Mouse (Mus musculus): ENCODE measurements around the gene Hddc3. TPM values are rescaled to one million over a fixed set of nuclear protein-coding genes. Genes with fewer than 3 reads are reported as not detected.

Hddc3 gene
- total and polyA plus RNA-seq, 3 experiments: 30.0 to 47.7 (median 39.9) TPM

GRCm38 (mm10) chr7:80325292-80325868 lies 17.5 kb upstream of the Hddc3 start:
- Histone ChIP-seq H3K9ac (ENCODE audit: low read depth, low read length) (no peak overlapping the region), H3K27ac (no peak overlapping the region; the same call in 1 of the 2 replicates), H3K4me3 (no peak overlapping the region), H3K4me1 (ENCODE audit: control insufficient read depth, insufficient read depth, low read length) (peaks cover 3% of the 10 kb centered on the region; the same call in 1 of the 2 replicates), H3K36me3 (ENCODE audit: control insufficient read depth, insufficient read depth, low read length) (no peaks in the 10 kb centered on the region), H3K27me3 (ENCODE audit: control insufficient read depth, insufficient read depth, low read length) (no peaks in the 10 kb centered on the region), H3K79me2 (replicated peaks; ENCODE audit: control insufficient read depth, insufficient read depth, low read length) (no peaks in the 10 kb centered on the region)
- intact Hi-C loops (cut with DNase I): no loop called here
- TF ChIP-seq POLR2A (IDR thresholded peaks at IDR 0.05; ENCODE audit: insufficient read depth, low read depth, low read length) (no peak), EP300 (IDR thresholded peaks at IDR 0.05; ENCODE audit: insufficient read depth, low read depth, low read length) (no peak), CTCF (IDR thresholded peaks at IDR 0.05) (no peak)
- no peak for DNase-seq
- 94% methylated on average over 16 of the region's 16 CpGs for WGBS

DNA sequence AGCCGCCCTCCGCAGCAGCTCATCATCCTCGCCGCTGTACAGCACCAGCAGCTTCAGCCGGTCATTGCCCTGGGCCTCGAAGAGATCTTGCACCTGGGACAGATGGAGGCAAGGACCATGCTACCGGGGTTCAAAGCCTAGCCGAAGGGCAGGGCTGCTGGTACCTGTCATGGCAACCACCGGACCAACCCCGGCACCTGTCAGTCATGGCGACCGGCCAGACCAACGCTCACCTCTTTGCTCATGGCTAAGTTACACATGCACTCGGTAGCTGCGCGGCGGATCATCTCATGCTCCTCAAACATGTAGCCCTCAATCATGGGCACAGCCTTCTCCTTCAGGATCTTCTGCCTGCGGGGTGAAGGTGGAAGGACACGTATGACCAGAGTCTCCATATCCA lies 16.8 kb upstream of the Hddc3 start:
- Histone ChIP-seq H3K36me3 (ENCODE audit: control insufficient read depth, insufficient read depth, low read length) (no peaks in the 10 kb centered on the region), H3K4me3 (no peak overlapping the region), H3K4me1 (ENCODE audit: control insufficient read depth, insufficient read depth, low read length) (peaks cover 3% of the 10 kb centered on the region; the same call in 1 of the 2 replicates), H3K79me2 (replicated peaks; ENCODE audit: control insufficient read depth, insufficient read depth, low read length) (no peaks in the 10 kb centered on the region), H3K27ac (no peak overlapping the region), H3K9ac (ENCODE audit: low read depth, low read length) (no peak overlapping the region), H3K27me3 (ENCODE audit: control insufficient read depth, insufficient read depth, low read length) (no peaks in the 10 kb centered on the region)
- intact Hi-C loops (cut with DNase I): no loop called here
- TF ChIP-seq CTCF (IDR thresholded peaks at IDR 0.05) (no peak), EP300 (IDR thresholded peaks at IDR 0.05; ENCODE audit: insufficient read depth, low read depth, low read length) (no peak), POLR2A (IDR thresholded peaks at IDR 0.05; ENCODE audit: insufficient read depth, low read depth, low read length) (no peak)
- no peak for DNase-seq
- 97% methylated on average over 19 of the region's 19 CpGs for whole genome bisulfite sequencing

- H3K36me3 ChIP-seq (ENCODE audit: control insufficient read depth, insufficient read depth, low read length): no peaks in the 10 kb centered on the region
- H3K4me3 ChIP-seq: no peak overlapping the region
- DNase-seq: no peak
- TF ChIP-seq EP300 (IDR thresholded peaks at IDR 0.05; ENCODE audit: insufficient read depth, low read depth, low read length) (no peak), POLR2A (IDR thresholded peaks at IDR 0.05; ENCODE audit: insufficient read depth, low read depth, low read length) (no peak)
- intact Hi-C loops (cut with DNase I): no loop called here
- H3K27ac ChIP-seq: no peak overlapping the region
- H3K9ac ChIP-seq (ENCODE audit: low read depth, low read length): no peak overlapping the region
- no peaks in the 10 kb centered on the region for H3K79me2 ChIP-seq (replicated peaks; ENCODE audit: control insufficient read depth, insufficient read depth, low read length)
- WGBS: 80% methylated on average over 8 of the region's 8 CpGs
- no peaks in the 10 kb centered on the region for H3K27me3 ChIP-seq (ENCODE audit: control insufficient read depth, insufficient read depth, low read length)
- no peaks in the 10 kb centered on the region for H3K4me1 ChIP-seq (ENCODE audit: control insufficient read depth, insufficient read depth, low read length)
Observed at GRCm38 (mm10) chr7:80330278-80330677, 12.6 kb upstream of the Hddc3 start.

DNA sequence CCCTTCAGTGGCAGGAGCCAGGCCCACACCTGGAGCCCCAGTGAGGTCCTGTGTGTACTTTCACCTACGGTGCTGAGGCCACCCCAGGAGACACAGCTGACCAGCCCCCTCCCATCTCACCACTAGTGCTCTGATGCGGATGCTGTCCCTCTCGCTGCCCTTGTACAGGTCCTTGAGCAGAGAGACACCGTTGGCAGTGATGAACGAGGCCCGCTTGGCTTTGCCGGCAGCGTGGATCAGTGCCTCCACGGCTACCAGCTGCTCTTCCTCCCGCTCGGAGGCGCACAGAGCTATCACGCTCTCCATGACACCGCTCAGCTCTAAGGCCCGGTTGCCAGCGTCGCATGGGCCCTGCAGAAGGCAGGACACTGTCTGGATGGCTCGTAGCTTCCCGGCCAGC lies 11.5 kb upstream of the Hddc3 start:
- intact Hi-C loops (cut with DNase I): no loop called here
- H3K36me3 ChIP-seq (ENCODE audit: control insufficient read depth, insufficient read depth, low read length): no peaks in the 10 kb centered on the region
- H3K27ac ChIP-seq: no peak overlapping the region
- H3K79me2 ChIP-seq (replicated peaks; ENCODE audit: control insufficient read depth, insufficient read depth, low read length): no peaks in the 10 kb centered on the region
- WGBS: 96% methylated on average over 19 of the region's 19 CpGs
- H3K4me3 ChIP-seq: no peak overlapping the region
- TF ChIP-seq EP300 (IDR thresholded peaks at IDR 0.05; ENCODE audit: insufficient read depth, low read depth, low read length): no peak
- no peak for TF ChIP-seq CTCF (IDR thresholded peaks at IDR 0.05)
- TF ChIP-seq POLR2A (IDR thresholded peaks at IDR 0.05; ENCODE audit: insufficient read depth, low read depth, low read length): no peak
- no peak overlapping the region for H3K9ac ChIP-seq (ENCODE audit: low read depth, low read length)
- H3K27me3 ChIP-seq (ENCODE audit: control insufficient read depth, insufficient read depth, low read length): no peaks in the 10 kb centered on the region
- no peak for DNase-seq
- no peaks in the 10 kb centered on the region for H3K4me1 ChIP-seq (ENCODE audit: control insufficient read depth, insufficient read depth, low read length)

GRCm38 (mm10) chr7:80334848-80335247 lies 8.1 kb upstream of the Hddc3 start:
- H3K27me3 ChIP-seq (ENCODE audit: control insufficient read depth, insufficient read depth, low read length): no peaks in the 10 kb centered on the region
- H3K27ac ChIP-seq: no peak overlapping the region
- H3K79me2 ChIP-seq (replicated peaks; ENCODE audit: control insufficient read depth, insufficient read depth, low read length): no peaks in the 10 kb centered on the region
- H3K4me1 ChIP-seq (ENCODE audit: control insufficient read depth, insufficient read depth, low read length): peaks cover 5% of the 10 kb centered on the region
- 64% methylated on average over 4 of the region's 4 CpGs for WGBS
- intact Hi-C loops (cut with DNase I): no loop called here
- no peak overlapping the region for H3K4me3 ChIP-seq
- DNase-seq: no peak
- TF ChIP-seq CTCF (IDR thresholded peaks at IDR 0.05): no peak
- no peak for TF ChIP-seq POLR2A (IDR thresholded peaks at IDR 0.05; ENCODE audit: insufficient read depth, low read depth, low read length)
- no peak for TF ChIP-seq EP300 (IDR thresholded peaks at IDR 0.05; ENCODE audit: insufficient read depth, low read depth, low read length)
- no peak overlapping the region for H3K9ac ChIP-seq (ENCODE audit: low read depth, low read length)
- no peaks in the 10 kb centered on the region for H3K36me3 ChIP-seq (ENCODE audit: control insufficient read depth, insufficient read depth, low read length)

GRCm38 (mm10) chr7:80336932-80337331 lies 6.0 kb upstream of the Hddc3 start:
- no peak overlapping the region for H3K27ac ChIP-seq
- DNase-seq: no peak
- 81% methylated on average over 3 of the region's 3 CpGs for WGBS
- H3K79me2 ChIP-seq (replicated peaks; ENCODE audit: control insufficient read depth, insufficient read depth, low read length): no peaks in the 10 kb centered on the region
- H3K27me3 ChIP-seq (ENCODE audit: control insufficient read depth, insufficient read depth, low read length): no peaks in the 10 kb centered on the region
- no peaks in the 10 kb centered on the region for H3K36me3 ChIP-seq (ENCODE audit: control insufficient read depth, insufficient read depth, low read length)
- intact Hi-C loops (cut with DNase I): no loop called here
- no peak for TF ChIP-seq EP300 (IDR thresholded peaks at IDR 0.05; ENCODE audit: insufficient read depth, low read depth, low read length)
- TF ChIP-seq POLR2A (IDR thresholded peaks at IDR 0.05; ENCODE audit: insufficient read depth, low read depth, low read length): no peak
- TF ChIP-seq CTCF (IDR thresholded peaks at IDR 0.05): no peak
- peaks cover 7% of the 10 kb centered on the region for H3K4me1 ChIP-seq (ENCODE audit: control insufficient read depth, insufficient read depth, low read length)
- H3K9ac ChIP-seq (ENCODE audit: low read depth, low read length): no peak overlapping the region
- H3K4me3 ChIP-seq: no peak overlapping the region

Measured in heart, adult 2 months (tissue).